Mouse (Mus musculus) T-cell, adult 2 months (primary cell): ENCODE data around the gene Prss30.
"Not testable (repeated sequence)": the region's sequence is repeated elsewhere in the genome, so short reads cannot be mapped to it uniquely, and the experiment has no call there.

Experiments used
- DNase-seq: peaks from one replicate; pipeline ENCODE4 v3.0.0; 2022; ENCODE audit warnings: low spot score

The Prss30 gene

GRCm38 (mm10) chr17:23984989-23985388 is 4.6 kb upstream of the Prss30 start:
- DNase-seq: no peak

GRCm38 (mm10) chr17:23982912-23983311 is 2.5 kb upstream of the Prss30 start:
- no peak for DNase-seq

DNA sequence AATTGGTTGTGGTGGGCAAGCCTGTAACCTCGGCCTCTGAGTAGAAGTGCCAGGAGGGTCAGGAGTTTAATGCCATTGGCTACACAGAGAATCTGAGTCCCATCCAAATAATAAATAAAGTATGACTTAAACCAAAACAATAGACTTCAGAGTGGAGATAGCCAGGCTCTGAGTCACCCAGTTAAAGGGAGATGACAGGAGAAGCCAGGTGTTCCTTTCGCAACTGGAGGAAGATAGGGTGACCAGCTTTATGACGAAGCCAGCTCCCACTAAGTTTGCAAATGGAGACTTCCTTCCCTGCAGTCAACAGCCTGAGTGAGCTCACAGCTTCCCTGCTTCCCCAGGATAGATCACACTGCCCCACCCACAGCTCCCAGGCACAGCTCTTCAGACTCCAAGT is 895 bp downstream of the Prss30 start:
- DNase-seq: no peak

DNA sequence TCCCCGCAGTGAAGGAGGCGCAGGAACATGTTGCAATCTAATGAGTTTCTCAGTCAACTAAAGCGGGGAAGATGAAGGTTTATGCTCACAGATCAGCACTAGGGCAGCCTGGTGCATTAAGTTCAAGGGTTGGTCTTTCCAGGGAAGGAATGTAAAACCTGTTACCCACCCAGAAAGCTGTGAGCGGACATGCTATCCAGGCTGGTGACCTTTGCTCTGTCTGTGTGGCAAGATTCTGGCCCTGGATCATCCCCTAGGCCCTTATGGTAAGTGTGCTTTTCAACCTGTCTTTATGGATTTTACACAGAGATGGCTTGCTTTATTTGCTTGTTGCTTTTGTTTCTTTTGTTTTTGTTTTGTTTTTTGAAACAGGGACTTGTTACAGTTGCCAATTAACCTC is 3.7 kb downstream of the Prss30 start:
- DNase-seq: no peak

GRCm38 (mm10) chr17:23971315-23971714 is 9.1 kb downstream of the Prss30 start:
- DNase-seq: no peak

- peak; percentile 61 for DNase-seq
These were observed 11.1 kb downstream of the Prss30 start for GRCm38 (mm10) chr17:23969231-23969630.

DNA sequence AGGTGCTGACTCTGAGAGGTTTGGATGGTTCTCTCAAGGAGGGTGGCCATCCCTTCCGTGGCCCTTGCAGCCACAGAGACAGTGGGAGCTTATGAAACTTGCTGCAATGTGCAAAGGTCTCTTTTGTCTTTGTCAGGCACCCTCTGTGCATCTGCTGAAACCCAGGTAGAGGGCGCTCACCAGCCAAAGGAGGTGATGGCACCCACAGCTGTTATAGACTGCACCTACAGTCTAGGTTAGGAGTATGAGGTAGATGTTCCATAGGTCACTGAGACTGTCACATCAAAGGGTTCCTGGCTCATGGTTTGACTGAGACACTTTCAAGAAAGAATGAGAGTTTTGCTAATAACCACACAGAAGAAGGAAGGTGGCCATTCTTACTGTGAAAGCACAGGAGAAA is 11.6 kb downstream of the Prss30 start:
- no peak for DNase-seq

GRCm38 (mm10) chr17:23966658-23967401 is 13.5 kb downstream of the Prss30 start:
- DNase-seq: no peak

DNA sequence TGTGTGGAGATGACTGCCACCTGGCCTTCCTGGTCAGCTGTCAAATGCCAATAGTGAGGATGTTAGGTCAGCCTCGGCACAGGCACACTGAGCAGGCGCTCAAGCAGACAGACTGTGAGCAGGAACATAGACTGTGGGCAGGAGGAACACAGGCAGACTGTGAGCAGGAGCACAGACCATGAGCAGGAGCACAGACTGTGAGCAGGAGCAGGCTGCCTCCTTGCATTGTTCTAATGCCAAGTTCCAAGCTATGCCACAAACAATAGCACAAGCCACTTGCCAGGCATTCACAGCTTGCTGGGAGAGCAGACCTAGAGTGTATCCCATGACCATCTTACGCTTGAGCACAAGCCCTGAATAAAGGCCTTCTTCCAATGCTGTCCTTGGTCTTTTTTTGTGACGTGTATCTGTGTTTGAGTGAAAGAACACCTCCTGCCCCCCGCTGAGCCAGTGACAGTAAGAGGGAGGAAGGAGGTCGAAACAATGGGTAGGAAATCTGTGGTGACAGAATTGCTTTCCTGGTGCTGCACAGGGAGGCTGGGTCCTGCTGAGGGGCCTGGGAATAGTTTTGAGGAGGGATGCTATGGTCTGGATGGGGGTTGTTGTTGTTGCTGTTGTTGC is 14.5 kb downstream of the Prss30 start:
- no peak for DNase-seq

- no peak for DNase-seq
These were observed 18.7 kb downstream of the Prss30 start for GRCm38 (mm10) chr17:23961573-23962122.

DNA sequence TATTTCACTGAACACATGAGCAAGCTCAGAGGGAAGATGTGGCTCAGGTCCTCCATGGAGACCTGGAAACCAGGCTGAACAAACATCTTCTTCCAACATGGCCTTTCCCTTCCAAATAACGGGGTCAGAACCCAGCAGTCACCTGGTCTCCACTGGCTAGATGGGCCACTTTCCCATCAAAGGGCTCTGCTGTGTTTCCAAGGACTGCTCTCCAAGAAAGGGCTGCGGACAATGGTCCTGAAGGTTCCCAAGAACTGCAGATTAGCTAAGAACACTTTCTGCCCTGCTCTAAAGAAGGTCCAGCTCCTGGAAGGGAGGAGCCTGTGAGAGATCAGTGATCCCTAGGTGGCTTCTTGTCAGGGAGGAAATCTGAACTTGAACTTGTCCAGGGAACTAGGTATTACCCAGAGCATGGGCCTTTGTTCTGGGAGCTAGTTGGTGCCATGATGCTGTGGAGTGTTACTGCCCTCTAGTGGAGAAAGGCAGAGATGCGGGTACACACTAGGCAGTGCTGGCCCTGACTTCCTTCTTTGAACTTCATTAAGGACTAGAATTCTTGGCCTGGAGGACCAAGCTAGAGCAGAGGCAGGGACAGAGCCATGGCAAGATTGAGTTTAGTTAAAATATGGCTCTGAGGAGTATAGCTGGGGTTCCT is 20.2 kb downstream of the Prss30 start:
- DNase-seq: peak; percentile 74

DNA sequence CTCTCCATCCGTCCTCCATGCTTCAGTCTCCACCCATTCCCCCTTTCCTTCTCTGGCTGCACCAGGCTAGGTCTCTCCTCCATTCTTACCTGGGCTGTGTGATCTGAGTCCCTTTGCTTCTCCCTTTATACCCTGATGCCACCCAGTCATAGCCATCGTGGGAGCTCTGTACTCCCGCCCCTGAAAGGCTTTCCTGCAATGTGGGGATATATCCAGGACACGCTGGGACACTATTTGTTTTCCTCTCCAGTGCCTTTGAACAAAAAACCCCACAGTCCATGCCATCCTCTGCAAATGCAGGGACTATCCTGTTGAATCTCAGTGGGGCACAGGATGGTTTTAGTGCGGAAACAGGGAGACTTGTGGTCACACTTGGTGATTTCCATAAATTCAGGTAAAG is 25.2 kb downstream of the Prss30 start, which contains the start of gene Sbpl:
Gene Sbpl (minus strand): TSS at position 101 of the 400 bp plus-strand sequence.
- DNase-seq: no peak

DNA sequence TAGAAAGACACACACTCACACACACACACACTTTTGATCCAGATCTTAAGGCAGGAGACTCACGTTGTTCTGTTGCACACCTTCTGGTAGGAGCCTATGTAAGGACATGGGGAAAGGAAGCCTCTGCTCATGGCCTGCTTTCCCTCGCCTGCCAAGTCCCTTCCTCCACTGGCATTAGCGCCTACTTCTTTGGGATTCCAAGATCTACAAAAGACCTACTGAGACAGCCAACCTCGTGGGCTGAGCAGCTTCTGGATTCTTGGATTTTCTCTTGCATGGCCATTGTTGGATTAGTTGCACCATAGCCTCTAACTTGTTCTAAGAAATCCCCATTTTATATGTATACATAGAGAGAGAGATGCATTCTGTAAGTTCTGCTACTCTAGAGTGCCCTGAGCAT is 29.5 kb downstream of the Prss30 start:
- not testable (repeated sequence) for DNase-seq

GRCm38 (mm10) chr17:23949068-23949467 is 31.3 kb downstream of the Prss30 start:
- DNase-seq: no peak

GRCm38 (mm10) chr17:23947486-23947885 is 32.9 kb downstream of the Prss30 start:
- DNase-seq: not testable (repeated sequence)

- DNase-seq: no peak
These were observed 39.0 kb downstream of the Prss30 start, which contains the start of gene Sbp for GRCm38 (mm10) chr17:23941372-23941771. Gene Sbp, plus strand, starts transcription at chr17:23941672.

- DNase-seq: no peak
These were observed 49.2 kb downstream of the Prss30 start for GRCm38 (mm10) chr17:23931157-23931556.

- DNase-seq: peak; percentile 28
These were observed 55.3 kb downstream of the Prss30 start for GRCm38 (mm10) chr17:23925090-23925493.

DNA sequence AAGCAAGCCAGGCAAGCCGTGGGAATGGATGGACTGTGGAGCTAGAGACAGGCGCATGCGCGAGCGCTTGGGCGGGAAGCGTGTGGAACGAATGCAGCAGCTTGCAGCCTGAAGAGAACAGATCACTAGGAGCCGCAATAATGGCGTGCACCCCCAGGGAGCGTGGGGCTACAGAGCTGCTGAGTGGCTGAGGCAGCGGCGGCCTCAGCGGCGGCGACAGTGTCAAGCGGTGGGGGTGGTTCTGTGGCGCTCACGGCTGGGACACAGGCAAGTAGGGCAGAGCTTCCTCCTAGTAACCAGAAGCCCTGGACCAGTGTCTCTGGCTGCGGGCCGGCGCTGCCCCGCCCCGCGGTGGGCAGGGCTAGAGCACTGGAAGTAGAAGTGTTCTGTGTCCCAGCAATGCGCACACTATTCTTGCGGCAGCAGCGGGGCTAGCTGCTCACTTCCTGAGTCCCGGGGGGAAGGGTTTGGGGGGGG is 55.8 kb downstream of the Prss30 start:
- peak; percentile 84 for DNase-seq
